Mouse (Mus musculus): Measurements from ENCODE around the gene Tmcc3. TPM values are rescaled to one million over a fixed set of nuclear protein-coding genes. Genes with fewer than 3 reads are reported as not detected.

The Tmcc3 gene
- total and polyA plus RNA-seq, 2 experiments from 2014 or later: 4.1 to 10.0 TPM

DNA sequence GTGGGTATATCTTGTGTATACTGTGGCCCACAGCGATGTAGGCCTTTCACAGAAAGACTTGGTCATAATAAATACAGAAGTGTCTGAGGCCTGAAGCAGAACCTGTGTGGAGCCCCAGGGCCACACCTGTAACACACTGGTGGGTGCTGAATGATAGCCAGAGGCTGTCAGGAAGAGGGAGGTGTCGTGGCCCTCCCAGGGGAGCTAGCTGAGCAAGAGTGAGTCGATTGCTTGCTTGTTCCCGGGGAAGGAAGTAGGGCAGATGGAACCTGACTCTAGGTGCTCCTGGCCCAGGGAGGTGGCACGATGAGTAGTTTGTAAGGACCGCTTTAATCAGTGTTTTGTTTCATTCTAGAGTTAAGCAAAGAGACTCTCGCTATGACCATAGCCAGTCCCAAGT lies 208.1 kb downstream of the Tmcc3 start:
- Histone ChIP-seq H3K36me3 (replicated peaks; ENCODE audit: control insufficient read depth, insufficient read depth, low read length) (no peaks in the 10 kb centered on the region), H3K4me3 (ENCODE audit: low read depth, low read length) (0 out of 2 replicates have a peak overlapping the region, but pooled peaks have one; percentile 1), H3K4me2 (ENCODE audit: low read depth, low read length) (peak overlapping the region; percentile 49), H3K9me3 (replicated peaks; ENCODE audit: control insufficient read depth, low read length) (no peaks in the 10 kb centered on the region), H3K27ac (ENCODE audit: low read depth) (peak overlapping the region; percentile 47; the same call in 1 of the 2 replicates), H3K9ac (replicated peaks; ENCODE audit: low read depth, low read length) (no peak overlapping the region), H3K27me3 (ENCODE audit: control insufficient read depth, insufficient read depth, low read length) (no peaks in the 10 kb centered on the region), H3K4me1 (ENCODE audit: control insufficient read depth, insufficient read depth) (peaks cover 35% of the 10 kb centered on the region)
- TF ChIP-seq EP300 (IDR thresholded peaks at IDR 0.05; ENCODE audit: low read depth): no peak
- no peak for TF ChIP-seq CTCF (IDR thresholded peaks at IDR 0.05; ENCODE audit: low read depth)
- DNase-seq (ENCODE audit: low spot score) (no peak), ATAC-seq (ENCODE audit: insufficient read depth, low read depth) (no peak)
- 49% methylated on average over 7 of the region's 7 CpGs for WGBS

DNA sequence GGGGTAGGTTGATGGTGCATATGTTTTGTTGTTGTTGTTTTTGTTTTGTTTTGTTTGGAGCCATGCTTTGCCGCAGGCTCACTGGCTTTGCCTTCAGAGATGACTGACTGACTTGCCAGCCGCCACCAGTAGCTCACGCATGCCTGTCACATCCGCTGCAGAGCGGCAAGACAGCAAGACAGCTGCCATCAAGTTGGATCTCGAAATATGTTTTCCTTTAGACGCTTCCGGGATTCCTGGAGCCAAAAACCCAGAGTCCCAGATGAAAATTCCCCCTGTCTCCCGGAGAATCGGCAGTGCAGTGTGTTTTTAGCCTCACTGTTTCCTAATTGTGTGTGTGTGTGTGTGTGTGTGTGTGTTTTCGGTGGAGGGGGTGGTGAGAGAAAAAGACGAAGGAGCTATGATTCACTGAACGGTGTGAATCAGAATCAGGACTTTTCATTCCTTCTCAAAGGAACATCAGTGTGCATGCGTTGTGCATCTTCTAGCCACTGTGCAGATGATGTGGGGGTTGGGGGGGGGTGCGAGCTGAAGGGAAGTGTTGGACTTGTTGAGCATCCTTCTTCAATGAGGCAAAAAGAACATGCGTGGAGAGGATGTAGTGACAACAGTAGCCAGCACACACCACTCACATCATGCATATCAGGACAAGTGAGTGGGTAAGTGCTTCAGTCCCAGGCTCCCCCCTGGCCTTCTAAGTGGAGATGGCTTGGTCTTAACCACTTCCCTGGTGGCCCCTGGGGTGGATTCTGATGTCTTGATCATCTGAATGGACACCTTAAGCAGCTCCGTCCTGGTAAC lies 208.8 kb downstream of the Tmcc3 start:
- H3K4me2 ChIP-seq (ENCODE audit: low read depth, low read length): peak overlapping the region; percentile 49
- H3K4me3 ChIP-seq (ENCODE audit: low read depth, low read length): 0 out of 2 replicates have a peak overlapping the region, but pooled peaks have one; percentile 1
- DNase-seq (ENCODE audit: low spot score): peak; percentile 12
- peaks cover 36% of the 10 kb centered on the region for H3K4me1 ChIP-seq (ENCODE audit: control insufficient read depth, insufficient read depth)
- WGBS: 35% methylated on average over 17 of the region's 17 CpGs
- H3K9ac ChIP-seq (replicated peaks; ENCODE audit: low read depth, low read length): no peak overlapping the region
- H3K27me3 ChIP-seq (ENCODE audit: control insufficient read depth, insufficient read depth, low read length): no peaks in the 10 kb centered on the region
- TF ChIP-seq EP300 (IDR thresholded peaks at IDR 0.05; ENCODE audit: low read depth) (no peak), CTCF (IDR thresholded peaks at IDR 0.05; ENCODE audit: low read depth) (no peak)
- peak overlapping the region; percentile 47 for H3K27ac ChIP-seq (ENCODE audit: low read depth)
- no peaks in the 10 kb centered on the region for H3K9me3 ChIP-seq (replicated peaks; ENCODE audit: control insufficient read depth, low read length)
- no peak for ATAC-seq (ENCODE audit: insufficient read depth, low read depth)
- no peaks in the 10 kb centered on the region for H3K36me3 ChIP-seq (replicated peaks; ENCODE audit: control insufficient read depth, insufficient read depth, low read length)

DNA sequence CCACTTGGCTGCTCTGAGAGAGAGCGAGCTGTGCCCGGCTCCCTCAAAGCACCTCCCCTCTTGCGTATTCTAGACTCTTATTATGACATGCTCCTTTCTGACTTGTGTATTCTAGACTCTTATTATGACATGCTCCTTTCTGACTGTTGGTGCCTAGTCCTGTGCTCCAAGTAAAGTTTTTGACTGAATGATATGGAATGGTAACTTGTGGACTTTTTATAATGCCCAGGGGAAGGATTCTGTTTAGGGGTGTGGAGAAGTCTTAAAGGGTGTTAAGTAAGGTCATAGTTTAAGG lies 209.3 kb downstream of the Tmcc3 start:
- no peak for TF ChIP-seq CTCF (IDR thresholded peaks at IDR 0.05; ENCODE audit: low read depth)
- no peak for TF ChIP-seq EP300 (IDR thresholded peaks at IDR 0.05; ENCODE audit: low read depth)
- Histone ChIP-seq H3K4me3 (ENCODE audit: low read depth, low read length) (0 out of 2 replicates have a peak overlapping the region, but pooled peaks have one; percentile 1), H3K36me3 (replicated peaks; ENCODE audit: control insufficient read depth, insufficient read depth, low read length) (no peaks in the 10 kb centered on the region), H3K27ac (ENCODE audit: low read depth) (0 out of 2 replicates have a peak overlapping the region, but pooled peaks have one; percentile 26), H3K27me3 (ENCODE audit: control insufficient read depth, insufficient read depth, low read length) (no peaks in the 10 kb centered on the region), H3K4me1 (ENCODE audit: control insufficient read depth, insufficient read depth) (peaks cover 32% of the 10 kb centered on the region), H3K9ac (replicated peaks; ENCODE audit: low read depth, low read length) (no peak overlapping the region), H3K4me2 (ENCODE audit: low read depth, low read length) (peak overlapping the region; percentile 49), H3K9me3 (replicated peaks; ENCODE audit: control insufficient read depth, low read length) (no peaks in the 10 kb centered on the region)
- DNase-seq (ENCODE audit: low spot score): peak; percentile 54
- WGBS: 29% methylated on average over 3 of the region's 3 CpGs
- ATAC-seq (ENCODE audit: insufficient read depth, low read depth): peak; percentile 21; the same call in 1 of the 2 replicates

DNA sequence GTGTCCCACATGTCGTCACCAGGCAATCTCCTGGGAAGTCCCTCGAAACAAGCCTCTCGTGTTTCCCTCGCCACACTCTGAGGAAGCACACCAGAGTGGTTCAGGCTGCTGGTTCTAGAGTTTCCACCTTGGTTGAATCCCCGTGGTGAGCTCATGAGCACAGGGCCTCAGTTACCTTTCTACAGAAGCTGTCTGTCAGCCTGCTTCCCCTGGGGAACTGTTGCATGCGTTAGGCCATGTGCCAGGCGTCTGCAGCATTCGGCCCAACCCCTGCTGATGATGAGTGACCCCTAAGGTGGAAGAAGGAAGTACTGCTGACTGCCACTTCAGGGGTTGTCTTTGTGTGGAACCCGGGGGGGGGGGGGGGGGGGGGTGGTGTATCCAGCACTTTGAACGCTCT lies 210.0 kb downstream of the Tmcc3 start:
- Histone ChIP-seq H3K27ac (ENCODE audit: low read depth) (0 out of 2 replicates have a peak overlapping the region, but pooled peaks have one; percentile 23), H3K27me3 (ENCODE audit: control insufficient read depth, insufficient read depth, low read length) (no peaks in the 10 kb centered on the region), H3K9ac (replicated peaks; ENCODE audit: low read depth, low read length) (no peak overlapping the region), H3K9me3 (replicated peaks; ENCODE audit: control insufficient read depth, low read length) (no peaks in the 10 kb centered on the region), H3K4me3 (ENCODE audit: low read depth, low read length) (no peak overlapping the region), H3K4me1 (ENCODE audit: control insufficient read depth, insufficient read depth) (peaks cover 29% of the 10 kb centered on the region), H3K4me2 (ENCODE audit: low read depth, low read length) (no peak overlapping the region), H3K36me3 (replicated peaks; ENCODE audit: control insufficient read depth, insufficient read depth, low read length) (no peaks in the 10 kb centered on the region)
- 27% methylated on average over 9 of the region's 10 CpGs for WGBS
- ATAC-seq (ENCODE audit: insufficient read depth, low read depth): no peak; the same call in 1 of the 2 replicates
- TF ChIP-seq CTCF (IDR thresholded peaks at IDR 0.05; ENCODE audit: low read depth): no peak
- no peak for TF ChIP-seq EP300 (IDR thresholded peaks at IDR 0.05; ENCODE audit: low read depth)
- DNase-seq (ENCODE audit: low spot score): peak; percentile 8

DNA sequence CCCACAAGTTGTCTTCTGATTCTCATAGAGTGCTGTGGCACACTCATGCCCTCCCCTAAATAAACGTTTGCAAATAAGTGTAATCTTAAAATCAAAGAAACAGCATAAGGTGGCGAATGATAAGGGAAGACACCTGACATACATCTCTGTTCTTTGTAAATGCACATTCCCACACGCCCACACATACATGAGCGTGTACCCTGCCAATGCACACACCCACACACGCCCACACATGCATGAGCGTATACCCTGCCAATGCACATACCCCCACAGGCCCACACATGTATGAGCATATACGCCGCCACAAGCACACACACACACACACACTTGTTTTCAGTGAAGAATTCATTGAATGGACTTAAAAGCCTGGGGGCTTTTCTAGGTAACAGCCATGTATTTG lies 211.5 kb downstream of the Tmcc3 start:
- 71% methylated on average over 8 of the region's 8 CpGs for WGBS
- no peak for ATAC-seq (ENCODE audit: insufficient read depth, low read depth)
- H3K4me1 ChIP-seq (ENCODE audit: control insufficient read depth, insufficient read depth): peaks cover 26% of the 10 kb centered on the region
- TF ChIP-seq EP300 (IDR thresholded peaks at IDR 0.05; ENCODE audit: low read depth) (no peak), CTCF (IDR thresholded peaks at IDR 0.05; ENCODE audit: low read depth) (no peak)
- H3K9me3 ChIP-seq (replicated peaks; ENCODE audit: control insufficient read depth, low read length): no peaks in the 10 kb centered on the region
- H3K9ac ChIP-seq (replicated peaks; ENCODE audit: low read depth, low read length): no peak overlapping the region
- no peaks in the 10 kb centered on the region for H3K36me3 ChIP-seq (replicated peaks; ENCODE audit: control insufficient read depth, insufficient read depth, low read length)
- no peak overlapping the region for H3K4me2 ChIP-seq (ENCODE audit: low read depth, low read length)
- no peak for DNase-seq (ENCODE audit: low spot score)
- no peaks in the 10 kb centered on the region for H3K27me3 ChIP-seq (ENCODE audit: control insufficient read depth, insufficient read depth, low read length)
- no peak overlapping the region for H3K27ac ChIP-seq (ENCODE audit: low read depth)
- no peak overlapping the region for H3K4me3 ChIP-seq (ENCODE audit: low read depth, low read length)

All from heart, postnatal 0 days (tissue).